Mouse (Mus musculus) heart, adult 2 months (tissue): ENCODE data around the gene Dgat2.

Experiments
- CTCF ChIP-seq: fragments of 200-600 bp; IDR thresholded peaks from 2 replicates; pipeline ENCODE4 v1.8.1; 2022; ENCODE audit warnings: antibody characterized with exemption, mild to moderate bottlenecking, moderate library complexity
- EP300 ChIP-seq: fragments of 200-500 bp; IDR thresholded peaks from 2 replicates; pipeline ENCODE4 v1.6.1; 2011; ENCODE audit warnings: low read depth, low read length, control low read depth; ENCODE audit not compliant: insufficient read depth
- POLR2A ChIP-seq: fragments of 200-500 bp; IDR thresholded peaks from 2 replicates; pipeline ENCODE4 v1.6.1; 2011; ENCODE audit warnings: mild to moderate bottlenecking, low read depth, low read length, control low read depth; ENCODE audit not compliant: insufficient read depth

- 0 out of 2 replicates have a peak, but pooled peaks have one; percentile 58 for TF ChIP-seq EP300
- TF ChIP-seq POLR2A = no peak
- no peak for TF ChIP-seq CTCF
These were observed 4.9 kb upstream of the Dgat2 start for GRCm38 (mm10) chr7:99187451-99187850.
